Mouse (Mus musculus) thymus, postnatal 10 days (tissue): Measurements from ENCODE around the gene Gls.
A peak's percentile ranks its signal among the peaks of the same experiment; 100 is the strongest.

Experiments
- DNase-seq, 2 experiments: peaks; one replicate each; pipeline ENCODE4 v3.0.0; 2021; ENCODE audit warnings: low spot score in 2 of 2

Gls gene

DNA sequence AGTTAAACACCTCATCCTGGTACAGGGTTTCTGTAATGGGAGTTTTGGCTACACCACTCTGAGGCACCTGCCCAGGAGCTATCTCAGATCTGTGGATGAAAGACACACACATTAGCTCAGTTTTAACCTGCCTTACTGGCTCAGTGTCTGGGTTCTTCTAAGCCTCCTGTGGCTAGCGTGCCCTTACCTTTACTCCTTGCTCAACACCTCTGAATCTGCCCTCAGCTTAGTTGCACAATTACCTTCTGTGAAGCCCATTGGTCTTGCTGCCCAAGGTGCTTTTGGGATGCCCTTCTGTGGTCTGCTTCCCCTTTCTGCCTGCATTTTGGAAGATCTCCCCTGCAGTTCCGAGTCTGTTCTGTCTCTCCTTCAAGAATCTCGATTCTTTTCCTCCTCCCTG, 108.2 kb downstream of the Gls start:
- DNase-seq: no peak

DNA sequence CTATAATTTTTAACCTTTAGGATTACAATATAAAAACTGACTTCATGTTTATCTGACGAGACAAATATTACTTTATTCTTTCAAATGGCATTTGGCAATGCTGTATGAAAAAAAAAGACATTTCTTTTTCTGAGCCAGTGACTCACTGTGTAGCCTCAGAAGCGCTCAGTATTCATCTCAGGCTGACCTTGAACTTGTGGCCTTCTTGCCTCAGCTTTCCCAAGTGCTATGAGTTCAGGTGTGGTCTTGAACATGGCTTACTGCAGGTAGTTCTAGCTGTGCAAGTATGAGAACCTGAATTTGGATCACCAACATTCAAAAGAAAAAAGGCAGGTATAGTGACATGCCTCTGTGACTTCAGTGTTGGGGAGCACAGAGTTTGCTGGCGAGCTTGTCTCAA, 112.0 kb downstream of the Gls start:
- DNase-seq: no peak

GRCm38 (mm10) chr1:52120191-52120590, 112.8 kb downstream of the Gls start:
- no peak for DNase-seq

DNA sequence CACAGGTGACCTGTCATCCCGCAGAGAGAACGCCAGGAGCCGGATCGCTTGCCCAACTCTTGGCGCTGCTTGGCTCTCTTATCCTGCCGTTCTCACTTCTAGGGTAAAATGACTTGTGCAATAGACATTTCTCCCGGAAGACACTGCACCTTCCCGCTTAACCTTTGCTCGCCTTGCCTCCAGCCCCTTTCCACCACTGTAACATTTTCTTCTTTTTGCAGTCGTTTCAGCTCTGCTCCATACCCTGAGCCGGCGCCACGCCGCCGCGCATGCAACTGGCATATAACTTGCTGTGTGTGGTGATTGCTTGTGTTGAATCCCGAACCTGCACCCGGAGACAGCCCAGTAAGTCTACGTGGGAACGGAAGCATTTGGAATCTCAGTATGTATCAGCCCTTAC, 113.3 kb downstream of the Gls start:
- DNase-seq: peak; percentile 20 to 29

GRCm38 (mm10) chr1:52118860-52119591, 114.0 kb downstream of the Gls start, which contains the start of gene Stat1:
TSS of gene Stat1 (plus strand) at chr1:52119440.
- DNase-seq: peak; percentile 88 to 89

- DNase-seq: no peak
Observed at GRCm38 (mm10) chr1:52117777-52118176, 115.3 kb downstream of the Gls start.

DNA sequence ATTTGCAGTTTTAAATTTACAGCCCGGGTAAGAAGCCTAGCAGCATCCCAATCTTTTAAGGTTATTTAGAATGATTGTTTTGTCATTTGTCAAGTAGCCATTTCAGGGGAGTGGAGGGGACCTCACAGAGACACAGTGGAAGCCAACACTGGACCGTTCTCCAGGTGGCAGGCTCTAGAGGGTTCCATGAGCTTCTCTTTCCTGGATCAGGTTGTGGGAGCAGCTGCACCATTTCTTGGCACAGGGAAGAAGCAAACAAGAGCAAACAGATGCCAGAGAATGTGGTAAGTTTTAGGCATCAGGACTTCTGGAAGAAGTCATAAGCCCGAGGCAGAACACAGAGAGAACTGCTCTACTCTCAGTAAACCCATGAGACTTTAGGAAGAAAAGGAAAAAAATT, 116.6 kb downstream of the Gls start:
- DNase-seq: no peak

GRCm38 (mm10) chr1:52113666-52114069, 119.4 kb downstream of the Gls start:
- DNase-seq: peak; percentile 97 to 99
